Mouse (Mus musculus): ENCODE results near the gene Gm10447.

DNA sequence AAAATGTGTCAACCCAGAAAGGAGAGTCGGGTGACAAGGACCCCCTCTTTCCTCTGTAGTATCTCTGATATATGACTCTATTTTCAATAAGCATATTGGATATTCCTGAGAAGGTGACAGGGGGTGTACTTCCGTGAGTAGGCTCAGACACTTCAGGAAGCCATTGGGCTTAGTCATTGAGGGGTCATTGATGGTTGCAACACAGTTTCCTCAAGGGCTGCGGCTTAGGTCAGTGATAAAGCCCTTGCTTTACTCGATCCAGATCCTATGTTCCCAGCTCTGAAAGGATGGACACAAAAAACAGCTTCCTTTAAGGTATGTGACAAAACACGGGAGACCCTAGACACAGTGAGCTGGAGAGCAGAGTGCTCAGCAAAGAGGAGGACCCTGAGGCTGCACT, 46.8 kb upstream of the Gm10447 start:
- no peak for TF ChIP-seq CTCF (IDR thresholded peaks at IDR 0.05; ENCODE audit: extremely low read depth, insufficient read length, insufficient replicate concordance, low read depth, low read length)
- no peak for TF ChIP-seq POLR2A (IDR thresholded peaks at IDR 0.05; ENCODE audit: low read depth, low read length)

All from small intestine, adult 2 months (tissue).